Mouse (Mus musculus) heart, adult 10 weeks (tissue): ENCODE measurements around the gene Wee2. TPM values are rescaled to one million over a fixed set of nuclear protein-coding genes. Genes with fewer than 3 reads are reported as not detected.

Source experiments
- polyA plus RNA-seq: library from polyadenylated mRNA; stranded (reverse); fragments of 350-450 nt; fragmentation: Illumina TruSeq; extraction: RNeasy Lipid Tissue Mini Kit (QIAGEN cat#74804); gene quantifications from one replicate; pipeline ENCODE4 v1.2.3, GENCODE M21; 2014; ENCODE audit warnings: low read depth, low replicate concordance

Wee2 gene
- polyA plus RNA-seq = not detected

DNA sequence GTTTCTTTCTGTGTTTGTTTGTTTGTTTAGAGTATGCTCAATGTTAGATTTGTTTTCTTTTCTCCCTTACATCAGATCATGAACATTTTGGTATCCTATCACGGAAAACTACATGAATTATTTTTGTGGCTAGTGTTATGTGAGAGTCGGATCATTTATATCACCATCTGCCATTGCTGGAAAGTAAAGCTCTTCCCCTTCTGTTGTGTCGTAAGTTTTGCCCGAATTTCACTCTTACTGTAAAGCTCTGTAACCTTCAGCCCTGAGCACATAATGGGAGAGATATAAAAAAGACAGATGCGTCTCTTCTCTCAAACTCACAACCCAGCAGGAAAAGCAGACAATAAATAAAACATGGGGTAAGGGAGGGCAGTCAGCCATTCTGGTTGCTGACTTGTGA lies at the start of gene Wee2:
Gene Wee2, plus strand, starts transcription at position 153 of the 400 bp plus-strand sequence.

DNA sequence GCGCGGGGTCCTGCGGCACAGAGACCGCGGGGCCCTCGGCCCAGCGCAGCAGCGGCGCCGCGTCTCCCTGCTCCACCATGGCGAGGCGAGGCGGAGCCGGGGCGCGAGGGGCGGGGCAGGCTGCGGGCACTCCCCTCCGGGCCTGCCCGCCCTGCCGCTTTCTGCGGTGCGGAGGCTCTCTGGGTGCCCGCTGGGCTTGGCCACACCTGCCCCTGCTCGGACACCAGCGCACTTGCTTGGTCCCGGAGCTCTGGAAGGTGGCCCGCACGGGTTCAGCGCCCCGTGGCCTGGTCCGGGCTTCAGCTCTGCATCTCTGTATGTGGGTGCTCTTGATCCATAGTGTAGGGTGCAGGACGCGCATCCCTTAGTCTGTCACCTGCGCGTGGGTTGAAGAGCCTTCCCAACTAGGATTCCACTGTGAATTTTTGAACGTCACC lies 2.8 kb upstream of the Wee2 start, which contains the start of gene E330009J07Rik:
Gene E330009J07Rik, minus strand, starts transcription at position 89 of the 437 bp plus-strand sequence.

DNA sequence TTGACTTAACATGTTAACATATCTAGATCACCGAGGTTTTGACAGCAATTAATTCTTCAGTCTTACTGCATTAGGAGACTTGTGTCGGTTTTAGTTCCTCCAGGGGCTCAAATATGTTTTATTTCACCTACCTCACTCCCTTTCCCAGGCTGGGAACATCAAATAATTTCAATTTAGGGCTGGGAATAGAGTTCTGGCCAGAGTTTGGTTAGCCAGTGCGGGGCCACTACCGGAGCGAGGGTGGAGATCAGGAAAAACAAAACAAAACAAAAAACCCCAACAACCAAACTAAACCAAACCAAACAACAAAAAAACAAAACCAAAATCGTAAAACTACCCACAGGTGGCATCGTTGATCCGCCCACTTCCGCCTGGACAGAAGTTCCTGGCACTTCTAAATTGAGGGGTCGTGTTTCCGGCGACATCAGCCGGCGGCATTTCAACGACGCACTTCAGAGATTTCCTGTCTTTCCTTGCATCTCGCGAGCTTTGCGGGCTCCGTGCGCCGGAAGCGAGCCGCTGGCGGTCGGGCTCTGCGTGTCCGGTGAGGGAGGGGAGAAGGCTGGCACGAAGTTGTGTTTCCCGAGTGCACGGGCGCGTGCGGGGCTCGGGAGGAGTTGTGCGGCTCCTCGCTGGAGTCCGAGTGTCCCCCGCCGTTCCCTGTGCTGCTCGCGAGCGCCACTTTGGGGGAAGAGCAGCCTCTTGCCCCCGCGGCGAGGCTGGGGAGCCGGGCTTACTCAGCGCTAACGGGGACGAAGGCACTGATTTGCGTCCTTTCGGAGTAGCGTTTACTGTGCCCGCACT lies 32.2 kb downstream of the Wee2 start, which contains the start of gene Ssbp1:
Gene Ssbp1, plus strand, starts transcription at position 437 of the 804 bp plus-strand sequence.

DNA sequence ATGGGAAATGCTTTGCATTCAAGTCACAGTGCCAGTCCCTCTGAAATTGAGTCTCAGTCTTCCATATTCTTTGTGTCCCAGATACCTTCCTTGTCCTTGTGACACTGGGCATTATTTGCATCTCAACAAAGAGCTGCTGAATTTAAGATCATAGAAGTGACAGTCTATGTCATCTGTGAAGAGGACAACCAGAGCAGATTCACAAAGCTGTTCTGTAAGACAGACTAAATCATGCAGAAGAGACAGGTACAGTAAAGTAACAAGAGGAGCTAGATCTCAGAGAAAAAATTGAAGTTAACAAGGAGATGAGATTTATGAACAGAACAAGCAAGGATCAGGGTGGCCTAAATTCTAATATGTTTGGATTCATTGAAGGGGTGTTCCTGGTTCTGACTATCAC lies 52.0 kb downstream of the Wee2 start, which contains the start of gene Tas2r137:
Gene Tas2r137, plus strand, starts transcription at position 301 of the 400 bp plus-strand sequence.

DNA sequence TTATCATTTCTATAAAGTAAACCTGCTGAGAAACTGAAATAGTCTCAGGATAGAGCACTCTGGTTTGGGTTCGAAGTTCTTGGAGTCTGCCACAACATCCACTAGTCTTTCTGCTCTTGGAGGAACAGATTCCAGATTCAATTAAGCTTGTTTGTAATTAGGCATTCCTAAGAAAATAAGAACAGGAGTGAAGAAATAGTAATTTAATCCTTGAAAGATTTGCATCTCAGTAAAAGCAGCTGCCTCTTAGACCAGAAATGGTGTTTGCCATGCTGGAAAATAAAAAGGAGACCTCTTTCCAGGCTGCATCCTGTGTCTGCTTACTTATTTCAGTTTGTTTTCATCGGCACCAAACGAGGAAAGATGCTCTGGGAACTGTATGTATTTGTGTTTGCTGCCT lies 54.3 kb downstream of the Wee2 start, which contains the start of gene Tas2r108:
Gene Tas2r108, plus strand, starts transcription at position 301 of the 400 bp plus-strand sequence.

Other genes with a start within 250 kb of the Wee2 start
- 16.6 TPM for gene Agk, start 113.9 kb upstream of the Wee2 start, polyA plus RNA-seq
- 2.8 TPM for gene E330009J07Rik, start 3.0 kb upstream of the Wee2 start, polyA plus RNA-seq
- 74.1 TPM for gene Ssbp1, start 32.3 kb downstream of the Wee2 start, polyA plus RNA-seq
- not detected for gene Tas2r137, start 52.1 kb downstream of the Wee2 start, polyA plus RNA-seq
- not detected for gene Tas2r108, start 54.4 kb downstream of the Wee2 start, polyA plus RNA-seq
- gene Prss37, start 80.4 kb downstream of the Wee2 start, polyA plus RNA-seq = not detected
- not detected for gene Olfr461, start 116.0 kb downstream of the Wee2 start, polyA plus RNA-seq
- not detected for gene Olfr460, start 130.4 kb downstream of the Wee2 start, polyA plus RNA-seq
- gene Clec5a, start 146.7 kb downstream of the Wee2 start, polyA plus RNA-seq = 1.8 TPM
- not detected for gene Tas2r138, start 174.2 kb downstream of the Wee2 start, polyA plus RNA-seq
- 0.47 TPM for gene Mgam, start 189.7 kb downstream of the Wee2 start, polyA plus RNA-seq